Mouse (Mus musculus) embryonic stem cell, embryonic (primary cell): ENCODE measurements around the gene Olfr547.

Source experiments
- CTCF ChIA-PET, 4 experiments: fragments of 300-600 bp in 2 of 4; fragments of 350-600 bp in 2 of 4; sonication (Branson Sonifier 250); formaldehyde crosslinking; loops; one replicate each; lab custom pipeline; 2022; ENCODE audit warnings: inconsistent platforms in 2 of 4; lab: Charles Lee
- POLR2A ChIA-PET, 4 experiments: fragments of 300-600 bp in 2 of 4; fragments of 350-600 bp in 2 of 4; sonication (Branson Sonifier 250); formaldehyde crosslinking; loops; one replicate each; lab custom pipeline; 2022; ENCODE audit warnings: antibody characterized with exemption in 4 of 4, inconsistent platforms in 1 of 4; lab: Charles Lee

Gene Olfr547

GRCm38 (mm10) chr7:102534449-102534848, at the start of gene Olfr547:
Olfr547 (plus strand) TSS chr7:102534749.
- CTCF ChIA-PET = no interaction called here
- POLR2A ChIA-PET = no interaction called here

GRCm38 (mm10) chr7:102484766-102485165, 49.8 kb upstream of the Olfr547 start:
- CTCF ChIA-PET = interaction anchor here in 1 of 4 experiments (1.1 kb wide), 1 partner anchor 10 kb away, joined by 3 read pairs; no protein-coding TSS in a partner anchor
- POLR2A ChIA-PET = interaction anchor here in 2 of 4 experiments (0.6 to 0.7 kb wide), 2 partner anchors 9 to 1587 kb away, joined by 3 to 4 read pairs; no protein-coding TSS in a partner anchor

- ChIA-PET POLR2A (interaction anchor here in 1 of 4 experiments (0.7 kb wide), 1 partner anchor 24 kb away, joined by 3 read pairs; no protein-coding TSS in a partner anchor), CTCF (interaction anchor here in 2 of 4 experiments (1.1 to 1.8 kb wide), 3 partner anchors 8 to 197 kb away, joined by 3 to 5 read pairs (median 3); no protein-coding TSS in a partner anchor)
Observed at GRCm38 (mm10) chr7:102486105-102486504, 48.4 kb upstream of the Olfr547 start.

GRCm38 (mm10) chr7:102488161-102488560, 46.4 kb upstream of the Olfr547 start, which contains the start of gene Olfr544:
Olfr544 (minus strand) TSS chr7:102488313.
- ChIA-PET POLR2A (no interaction called here), CTCF (no interaction called here)

GRCm38 (mm10) chr7:102494416-102494815, 40.1 kb upstream of the Olfr547 start:
- ChIA-PET POLR2A (interaction anchor here in 1 of 4 experiments (0.6 kb wide), 1 partner anchor 10 kb away, joined by 3 read pairs; no protein-coding TSS in a partner anchor), CTCF (interaction anchor here in 2 of 4 experiments (1.0 to 1.2 kb wide), 2 partner anchors 10 to 43 kb away, joined by 3 read pairs; no protein-coding TSS in a partner anchor)

GRCm38 (mm10) chr7:102499473-102499872, 35.1 kb upstream of the Olfr547 start, which contains the start of gene Olfr545:
Olfr545 (minus strand) TSS chr7:102499573.
- CTCF ChIA-PET = no interaction called here
- POLR2A ChIA-PET = no interaction called here

GRCm38 (mm10) chr7:102501986-102502385, 32.6 kb upstream of the Olfr547 start:
- CTCF ChIA-PET = no interaction called here

GRCm38 (mm10) chr7:102506848-102507247, 27.7 kb upstream of the Olfr547 start:
- CTCF ChIA-PET = interaction anchor here in 2 of 4 experiments (1.0 to 1.1 kb wide), 2 partner anchors 413 to 613 kb away, joined by 3 to 4 read pairs; no protein-coding TSS in a partner anchor
- POLR2A ChIA-PET = no interaction called here

More at GRCm38 (mm10) chr7:102501986-102502385, 32.6 kb upstream of the Olfr547 start:
- POLR2A ChIA-PET = no interaction called here

GRCm38 (mm10) chr7:102508066-102508465, 26.5 kb upstream of the Olfr547 start:
- CTCF ChIA-PET = interaction anchor here in 3 of 4 experiments (0.8 to 1.1 kb wide), 3 partner anchors 412 to 1435 kb away, joined by 3 to 4 read pairs (median 3); no protein-coding TSS in a partner anchor
- POLR2A ChIA-PET = interaction anchor here in 1 of 4 experiments (0.6 kb wide), 1 partner anchor 1215 kb away, joined by 5 read pairs; no protein-coding TSS in a partner anchor

GRCm38 (mm10) chr7:102508666-102509065, 25.9 kb upstream of the Olfr547 start:
- POLR2A ChIA-PET = no interaction called here

GRCm38 (mm10) chr7:102509726-102510125, 24.8 kb upstream of the Olfr547 start:
- POLR2A ChIA-PET = interaction anchor here in 2 of 4 experiments (0.6 kb wide), 2 partner anchors 12 to 77 kb away, joined by 3 to 5 read pairs; no protein-coding TSS in a partner anchor
- CTCF ChIA-PET = no interaction called here

More at GRCm38 (mm10) chr7:102508666-102509065, 25.9 kb upstream of the Olfr547 start:
- CTCF ChIA-PET = no interaction called here

GRCm38 (mm10) chr7:102511927-102512326, 22.6 kb upstream of the Olfr547 start:
- CTCF ChIA-PET = interaction anchor here in 3 of 4 experiments (0.5 to 3.1 kb wide), 5 partner anchors 183 to 1298 kb away, joined by 3 to 19 read pairs (median 6); partner anchors contain the start of gene Olfr557 (in 2 of the 3)
- POLR2A ChIA-PET = interaction anchor here in 2 of 4 experiments (0.6 to 1.4 kb wide), 2 partner anchors 33 to 104 kb away, joined by 4 read pairs; no protein-coding TSS in a partner anchor

- ChIA-PET POLR2A (interaction anchor here in 3 of 4 experiments (0.5 to 1.4 kb wide), 7 partner anchors 34 to 311 kb away, joined by 3 to 4 read pairs (median 4); partner anchors contain the start of genes Trim21 (in 1 of the 3) and Trim68 (in 1 of the 3)), CTCF (interaction anchor here (0.6 to 3.1 kb wide), 32 partner anchors 14 to 1429 kb away, joined by 3 to 19 read pairs (median 4); partner anchors contain the start of genes Olfr557 (in 3 of the 4), Trim68 (in 2 of the 4), Olfr586 (in 1 of the 4) and Stim1 (in 1 of the 4))
Observed at GRCm38 (mm10) chr7:102512814-102513435, 21.6 kb upstream of the Olfr547 start.

GRCm38 (mm10) chr7:102514144-102514543, 20.4 kb upstream of the Olfr547 start:
- ChIA-PET POLR2A (no interaction called here), CTCF (interaction anchor here in 2 of 4 experiments (1.0 to 3.1 kb wide), 5 partner anchors 122 to 406 kb away, joined by 3 to 19 read pairs (median 9); partner anchors contain the start of genes Olfr557 (in 2 of the 2) and Olfr554 (in 1 of the 2))

GRCm38 (mm10) chr7:102516261-102517050, 18.1 kb upstream of the Olfr547 start:
- POLR2A ChIA-PET = interaction anchor here in 1 of 4 experiments (0.6 kb wide), 1 partner anchor 312 kb away, joined by 3 read pairs; no protein-coding TSS in a partner anchor
- CTCF ChIA-PET = no interaction called here

- POLR2A ChIA-PET = no interaction called here
Observed at GRCm38 (mm10) chr7:102517051-102517335, 17.6 kb upstream of the Olfr547 start.

GRCm38 (mm10) chr7:102529052-102529451, 5.5 kb upstream of the Olfr547 start:
- ChIA-PET POLR2A (interaction anchor here in 1 of 4 experiments (0.7 kb wide), 1 partner anchor 25 kb away, joined by 3 read pairs; no protein-coding TSS in a partner anchor), CTCF (no interaction called here)

More at GRCm38 (mm10) chr7:102517051-102517335, 17.6 kb upstream of the Olfr547 start:
- CTCF ChIA-PET = no interaction called here

GRCm38 (mm10) chr7:102540596-102540995, 6.0 kb downstream of the Olfr547 start, which contains the start of gene Olfr548-ps1:
Olfr548-ps1 (plus strand) TSS chr7:102540896.
- ChIA-PET CTCF (interaction anchor here in 1 of 4 experiments (1.1 kb wide), 1 partner anchor 28 kb away, joined by 4 read pairs; no protein-coding TSS in a partner anchor), POLR2A (no interaction called here)
